Mouse (Mus musculus): Measurements from ENCODE around the gene Prss22. TPM values are rescaled to one million over a fixed set of nuclear protein-coding genes. Genes with fewer than 3 reads are reported as not detected.
A peak's percentile ranks its signal among the peaks of the same experiment; 100 is the strongest.

Gene Prss22
- polyA plus RNA-seq, 1 experiment from 2014 or later, result not detected

- 25% methylated on average over 1 of the region's 1 CpGs for WGBS (ENCODE audit: insufficient replicate concordance)
- no peaks in the 10 kb centered on the region for H3K36me3 ChIP-seq (replicated peaks)
- peaks cover 3% of the 10 kb centered on the region; the same call in 1 of the 2 replicates for H3K4me1 ChIP-seq (replicated peaks)
- no peak overlapping the region for H3K27ac ChIP-seq (replicated peaks)
- no peak overlapping the region for H3K4me2 ChIP-seq
- peaks cover 11% of the 10 kb centered on the region; the same call in 1 of the 2 replicates for H3K27me3 ChIP-seq
- H3K9ac ChIP-seq, result no peak overlapping the region
- ATAC-seq (ENCODE audit: insufficient read depth), result no peak
- no peak overlapping the region for H3K4me3 ChIP-seq (replicated peaks)
- no peaks in the 10 kb centered on the region for H3K9me3 ChIP-seq (replicated peaks)
These were observed 2.5 kb downstream of the Prss22 start for GRCm38 (mm10) chr17:23995421-23995820.

DNA sequence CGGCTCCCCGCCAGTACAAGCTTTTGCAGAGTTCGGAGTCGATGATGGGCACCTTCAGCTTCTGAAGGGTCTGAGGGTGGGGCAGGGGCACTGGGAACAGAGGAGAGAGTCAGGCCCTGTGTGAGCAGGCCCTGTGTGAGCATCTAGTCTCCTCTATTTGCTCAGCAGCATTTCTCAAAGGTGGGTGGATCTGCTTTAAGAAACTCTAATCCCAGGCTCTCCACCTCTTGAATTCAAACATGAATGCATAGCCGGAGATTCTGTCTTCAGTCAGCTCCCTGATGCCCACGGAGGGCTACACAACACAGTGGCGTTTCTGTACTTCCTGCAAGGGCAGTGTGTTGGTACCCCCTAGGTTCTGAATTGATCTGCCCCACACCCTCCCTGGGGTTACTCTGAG is 3.2 kb downstream of the Prss22 start:
- Histone ChIP-seq H3K9ac (no peak overlapping the region), H3K27me3 (peaks cover 11% of the 10 kb centered on the region; the same call in 1 of the 2 replicates), H3K4me1 (replicated peaks) (peaks cover 3% of the 10 kb centered on the region; the same call in 1 of the 2 replicates), H3K36me3 (replicated peaks) (no peaks in the 10 kb centered on the region), H3K4me2 (no peak overlapping the region), H3K27ac (replicated peaks) (no peak overlapping the region), H3K9me3 (replicated peaks) (no peaks in the 10 kb centered on the region), H3K4me3 (replicated peaks) (no peak overlapping the region)
- WGBS (ENCODE audit: insufficient replicate concordance), result 63% methylated on average over 7 of the region's 7 CpGs
- ATAC-seq (ENCODE audit: insufficient read depth), result no peak

GRCm38 (mm10) chr17:23993559-23994428 is 4.1 kb downstream of the Prss22 start:
- Histone ChIP-seq H3K4me2 (peak overlapping the region; percentile 41), H3K9me3 (replicated peaks) (no peaks in the 10 kb centered on the region), H3K9ac (no peak overlapping the region), H3K27ac (replicated peaks) (no peak overlapping the region), H3K27me3 (peaks cover 11% of the 10 kb centered on the region; the same call in 1 of the 2 replicates), H3K4me3 (replicated peaks) (no peak overlapping the region), H3K4me1 (replicated peaks) (peaks cover 3% of the 10 kb centered on the region; the same call in 1 of the 2 replicates), H3K36me3 (replicated peaks) (no peaks in the 10 kb centered on the region)
- peak; percentile 28; the same call in 1 of the 2 replicates for ATAC-seq (ENCODE audit: insufficient read depth)
- 9% methylated on average over 31 of the region's 31 CpGs for WGBS (ENCODE audit: insufficient replicate concordance)

DNA sequence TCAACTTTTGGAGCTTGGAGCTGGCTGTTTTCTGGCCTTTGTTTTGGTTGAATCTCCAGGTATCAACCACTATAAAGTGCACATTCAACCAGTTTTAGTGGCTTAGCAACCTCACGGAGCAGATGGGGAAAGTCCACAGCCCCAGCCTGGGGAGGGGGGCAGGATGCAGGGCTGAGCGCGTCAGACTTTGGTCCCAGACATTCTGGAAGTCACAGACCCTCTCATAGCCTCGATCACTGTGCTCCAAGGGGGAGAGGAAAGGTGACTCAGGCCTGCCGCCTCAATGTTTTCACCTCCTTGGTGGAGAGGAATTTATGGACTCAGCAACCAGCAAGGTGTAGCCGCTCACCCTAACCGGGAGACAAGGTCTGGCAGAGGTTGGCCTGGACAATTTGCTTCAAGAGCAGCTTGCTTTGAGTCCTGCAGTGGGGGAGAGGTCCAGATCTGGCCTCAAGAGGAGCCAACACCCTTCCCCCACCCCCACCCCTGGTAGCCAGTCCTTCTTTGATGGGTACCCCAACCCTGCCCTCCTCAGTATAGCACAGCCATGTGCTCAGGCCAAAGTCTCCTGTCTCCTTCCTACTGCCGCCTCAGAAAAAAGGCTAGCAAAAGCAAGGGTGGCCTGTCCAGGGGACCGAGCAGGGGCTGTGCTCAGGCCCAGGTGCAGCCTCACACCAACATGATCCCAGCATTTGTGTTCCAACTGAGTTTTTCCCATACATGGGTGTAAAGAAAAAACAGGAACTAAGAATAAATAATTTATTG is 4.9 kb downstream of the Prss22 start:
- H3K4me1 ChIP-seq (replicated peaks), result peaks cover 3% of the 10 kb centered on the region; the same call in 1 of the 2 replicates
- ATAC-seq (ENCODE audit: insufficient read depth), result no peak
- H3K4me3 ChIP-seq (replicated peaks), result no peak overlapping the region
- H3K36me3 ChIP-seq (replicated peaks), result no peaks in the 10 kb centered on the region
- H3K27ac ChIP-seq (replicated peaks), result no peak overlapping the region
- H3K4me2 ChIP-seq, result peak overlapping the region; percentile 41
- no peaks in the 10 kb centered on the region for H3K9me3 ChIP-seq (replicated peaks)
- no peak overlapping the region for H3K9ac ChIP-seq
- peaks cover 11% of the 10 kb centered on the region; the same call in 1 of the 2 replicates for H3K27me3 ChIP-seq
- WGBS (ENCODE audit: insufficient replicate concordance), result 65% methylated on average over 9 of the region's 9 CpGs

- no peak overlapping the region for H3K9ac ChIP-seq
- H3K9me3 ChIP-seq (replicated peaks), result no peaks in the 10 kb centered on the region
- peaks cover 8% of the 10 kb centered on the region; the same call in 1 of the 2 replicates for H3K27me3 ChIP-seq
- no peak overlapping the region for H3K4me3 ChIP-seq (replicated peaks)
- H3K4me2 ChIP-seq, result no peak overlapping the region
- WGBS (ENCODE audit: insufficient replicate concordance), result 31% methylated on average over 2 of the region's 2 CpGs
- H3K4me1 ChIP-seq (replicated peaks), result peaks cover 3% of the 10 kb centered on the region; the same call in 1 of the 2 replicates
- no peak overlapping the region for H3K27ac ChIP-seq (replicated peaks)
- no peak for ATAC-seq (ENCODE audit: insufficient read depth)
- no peaks in the 10 kb centered on the region for H3K36me3 ChIP-seq (replicated peaks)
These were observed 8.1 kb downstream of the Prss22 start for GRCm38 (mm10) chr17:23989802-23990201.

GRCm38 (mm10) chr17:23984989-23985388 is 12.9 kb downstream of the Prss22 start:
- WGBS (ENCODE audit: insufficient replicate concordance), result 41% methylated on average over 1 of the region's 1 CpGs

DNA sequence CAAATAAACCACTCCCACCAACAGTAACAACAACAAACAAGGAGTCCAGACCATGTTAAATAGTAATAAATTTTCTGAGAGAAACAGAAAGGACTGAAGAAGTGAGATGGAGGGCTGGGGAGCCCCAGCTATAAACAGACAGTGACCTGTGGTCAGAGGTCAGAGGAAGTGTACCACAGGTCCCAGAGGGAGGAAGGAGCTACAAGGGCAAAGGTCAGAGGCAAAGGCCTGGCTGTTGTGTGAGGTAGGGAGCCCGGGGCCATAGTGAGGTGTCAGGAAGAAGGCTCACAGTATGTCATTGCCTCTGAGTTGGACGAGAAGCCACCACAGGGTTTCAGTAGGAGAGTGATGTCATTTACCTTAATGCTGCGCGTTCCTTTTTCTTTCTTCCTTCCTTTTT is 15.0 kb downstream of the Prss22 start:
- no peaks in the 10 kb centered on the region for H3K27me3 ChIP-seq
- no peak overlapping the region for H3K27ac ChIP-seq (replicated peaks)
- H3K9me3 ChIP-seq (replicated peaks), result no peaks in the 10 kb centered on the region
- H3K36me3 ChIP-seq (replicated peaks), result no peaks in the 10 kb centered on the region
- H3K4me2 ChIP-seq, result no peak overlapping the region
- H3K9ac ChIP-seq, result no peak overlapping the region
- no peak overlapping the region for H3K4me3 ChIP-seq (replicated peaks)
- 0 out of 2 replicates have a peak, but pooled peaks cover 2% of the 10 kb centered on the region for H3K4me1 ChIP-seq (replicated peaks)
- WGBS (ENCODE audit: insufficient replicate concordance), result 40% methylated on average over 4 of the region's 4 CpGs
- no peak for ATAC-seq (ENCODE audit: insufficient read depth)

More at GRCm38 (mm10) chr17:23984989-23985388, 12.9 kb downstream of the Prss22 start:
- Histone ChIP-seq H3K4me2 (no peak overlapping the region), H3K36me3 (replicated peaks) (no peaks in the 10 kb centered on the region), H3K4me1 (replicated peaks) (0 out of 2 replicates have a peak, but pooled peaks cover 2% of the 10 kb centered on the region), H3K9me3 (replicated peaks) (no peaks in the 10 kb centered on the region), H3K27ac (replicated peaks) (no peak overlapping the region), H3K27me3 (no peaks in the 10 kb centered on the region; the same call in 1 of the 2 replicates), H3K4me3 (replicated peaks) (no peak overlapping the region), H3K9ac (no peak overlapping the region)
- no peak for ATAC-seq (ENCODE audit: insufficient read depth)

DNA sequence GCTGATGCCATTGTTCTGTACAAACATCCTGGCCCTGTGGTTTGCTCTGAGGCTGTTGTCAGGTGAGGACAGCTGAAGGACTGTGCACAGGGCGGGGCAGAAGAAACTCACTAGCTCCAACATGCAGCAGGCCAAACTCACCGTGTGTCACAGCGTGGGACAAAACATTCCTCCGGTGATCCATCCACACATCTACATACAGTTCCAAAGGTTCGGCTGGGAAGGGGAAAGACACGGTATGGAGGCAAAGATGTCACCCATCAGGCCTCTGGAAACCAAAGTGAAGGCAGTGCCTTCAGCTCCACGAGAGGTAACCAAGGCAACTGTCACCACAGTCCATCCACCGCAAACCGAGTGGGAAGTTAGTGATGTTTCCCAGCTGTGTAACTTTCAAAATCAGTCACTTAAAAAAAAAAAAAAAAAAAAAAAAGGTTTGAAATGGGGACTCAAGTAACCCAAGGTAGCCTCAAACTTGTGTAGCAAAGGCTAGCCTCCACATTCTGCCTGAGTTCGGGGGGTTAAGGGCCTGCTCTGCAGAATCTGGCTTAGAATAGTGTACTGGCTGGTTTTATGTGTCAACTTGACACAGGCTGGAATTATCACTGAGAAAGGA is 17.5 kb downstream of the Prss22 start, which contains the start of gene Prss30:
TSS of gene Prss30 (minus strand) at position 270 of the 613 bp plus-strand sequence.
- H3K4me1 ChIP-seq (replicated peaks), result 0 out of 2 replicates have a peak, but pooled peaks cover 2% of the 10 kb centered on the region
- H3K4me2 ChIP-seq, result no peak within 1 kb of the TSS
- H3K9ac ChIP-seq, result no peak within 1 kb of the TSS
- H3K36me3 ChIP-seq (replicated peaks), result no peaks in the 10 kb centered on the region
- H3K27ac ChIP-seq (replicated peaks), result no peak within 1 kb of the TSS
- H3K4me3 ChIP-seq (replicated peaks), result no peak within 1 kb of the TSS
- WGBS (ENCODE audit: insufficient replicate concordance), result 59% methylated on average over 10 of the region's 10 CpGs
- no peaks in the 10 kb centered on the region for H3K9me3 ChIP-seq (replicated peaks)
- no peaks in the 10 kb centered on the region for H3K27me3 ChIP-seq
- no peak for ATAC-seq (ENCODE audit: insufficient read depth)

DNA sequence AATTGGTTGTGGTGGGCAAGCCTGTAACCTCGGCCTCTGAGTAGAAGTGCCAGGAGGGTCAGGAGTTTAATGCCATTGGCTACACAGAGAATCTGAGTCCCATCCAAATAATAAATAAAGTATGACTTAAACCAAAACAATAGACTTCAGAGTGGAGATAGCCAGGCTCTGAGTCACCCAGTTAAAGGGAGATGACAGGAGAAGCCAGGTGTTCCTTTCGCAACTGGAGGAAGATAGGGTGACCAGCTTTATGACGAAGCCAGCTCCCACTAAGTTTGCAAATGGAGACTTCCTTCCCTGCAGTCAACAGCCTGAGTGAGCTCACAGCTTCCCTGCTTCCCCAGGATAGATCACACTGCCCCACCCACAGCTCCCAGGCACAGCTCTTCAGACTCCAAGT is 18.4 kb downstream of the Prss22 start:
- no peak for ATAC-seq (ENCODE audit: insufficient read depth)
- 0 out of 2 replicates have a peak, but pooled peaks cover 2% of the 10 kb centered on the region for H3K4me1 ChIP-seq (replicated peaks)
- H3K9ac ChIP-seq, result no peak overlapping the region
- H3K27ac ChIP-seq (replicated peaks), result no peak overlapping the region
- H3K4me3 ChIP-seq (replicated peaks), result no peak overlapping the region
- WGBS (ENCODE audit: insufficient replicate concordance), result 46% methylated on average over 3 of the region's 3 CpGs
- no peaks in the 10 kb centered on the region for H3K27me3 ChIP-seq
- no peak overlapping the region for H3K4me2 ChIP-seq
- H3K36me3 ChIP-seq (replicated peaks), result no peaks in the 10 kb centered on the region
- no peaks in the 10 kb centered on the region for H3K9me3 ChIP-seq (replicated peaks)

- H3K27me3 ChIP-seq, result no peaks in the 10 kb centered on the region
- no peak overlapping the region for H3K27ac ChIP-seq (replicated peaks)
- no peak overlapping the region for H3K4me3 ChIP-seq (replicated peaks)
- no peaks in the 10 kb centered on the region for H3K36me3 ChIP-seq (replicated peaks)
- no peak overlapping the region for H3K9ac ChIP-seq
- H3K4me2 ChIP-seq, result no peak overlapping the region
- WGBS (ENCODE audit: insufficient replicate concordance), result 61% methylated on average over 4 of the region's 4 CpGs
- H3K4me1 ChIP-seq (replicated peaks), result no peaks in the 10 kb centered on the region
- H3K9me3 ChIP-seq (replicated peaks), result no peaks in the 10 kb centered on the region
- no peak for ATAC-seq (ENCODE audit: insufficient read depth)
These were observed 21.2 kb downstream of the Prss22 start for GRCm38 (mm10) chr17:23976665-23977064.

Data from liver, embryonic 15.5 days (tissue).